Mouse (Mus musculus) embryo, embryonic 10 days (tissue): ENCODE measurements around the gene Rfwd3.
"Not testable (repeated sequence)": the region's sequence is repeated elsewhere in the genome, so short reads cannot be mapped to it uniquely, and the experiment has no call there.

Experiments used
- DNase-seq: peaks from one replicate; pipeline ENCODE4 v3.0.0-alpha.2; 2015; ENCODE audit warnings: low spot score

The Rfwd3 gene

DNA sequence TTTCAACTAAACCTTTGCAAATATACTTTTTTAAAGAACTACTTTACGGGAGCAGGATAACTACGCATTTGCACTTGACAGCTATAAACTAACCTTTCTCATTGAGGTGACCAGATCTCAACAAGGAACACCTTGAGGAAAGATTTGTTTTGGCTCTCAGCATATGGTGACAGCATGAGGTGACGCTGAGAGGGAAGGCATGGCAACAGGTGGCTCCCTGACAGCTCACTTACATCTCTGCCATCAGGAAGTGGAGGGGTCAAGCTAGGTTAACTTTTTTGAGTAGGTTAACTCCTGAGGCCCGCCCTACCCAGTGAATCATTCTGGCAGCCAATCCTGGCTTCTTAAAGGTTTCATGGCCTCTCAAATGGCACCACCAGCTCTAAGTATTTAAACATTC is 14.4 kb downstream of the Rfwd3 start:
- no peak for DNase-seq

DNA sequence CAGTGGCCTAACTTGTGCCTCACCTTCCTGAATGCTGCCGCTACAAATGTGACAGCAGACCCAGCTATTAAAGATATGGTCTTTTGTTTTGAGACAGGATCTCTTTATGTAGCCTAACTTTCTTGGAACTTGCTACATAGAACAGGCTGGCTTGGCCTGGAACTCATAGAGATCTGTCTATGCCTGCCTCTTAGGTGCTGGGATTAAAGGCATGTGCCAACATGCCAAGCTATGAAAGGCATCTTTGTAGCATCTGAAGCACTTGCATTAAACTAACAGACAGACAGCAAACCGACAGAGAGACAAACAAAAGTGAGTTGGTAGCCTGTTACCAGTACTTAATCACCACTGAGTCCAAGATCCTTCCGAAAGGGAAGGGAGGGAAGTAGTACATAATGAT is 17.9 kb downstream of the Rfwd3 start:
- DNase-seq, result no peak

DNA sequence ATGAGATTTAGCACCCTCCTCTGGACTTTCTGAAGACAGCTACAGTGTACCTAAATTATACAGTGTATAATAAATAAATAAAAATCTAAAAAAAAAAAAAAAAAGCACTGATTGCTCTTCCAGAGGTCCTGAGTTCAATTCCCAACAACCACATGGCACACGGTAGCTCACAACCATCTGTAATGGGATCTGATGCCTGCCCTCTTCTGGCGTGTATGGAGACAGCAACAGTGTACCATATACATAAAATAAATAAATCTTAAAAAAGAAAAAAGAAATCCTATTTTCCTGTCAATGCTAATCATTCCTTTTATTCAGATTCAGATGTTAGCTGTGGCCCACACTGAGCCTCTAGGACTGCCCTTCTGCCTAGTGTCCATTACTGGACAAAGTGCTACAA is 31.7 kb downstream of the Rfwd3 start:
- DNase-seq, result no peak

DNA sequence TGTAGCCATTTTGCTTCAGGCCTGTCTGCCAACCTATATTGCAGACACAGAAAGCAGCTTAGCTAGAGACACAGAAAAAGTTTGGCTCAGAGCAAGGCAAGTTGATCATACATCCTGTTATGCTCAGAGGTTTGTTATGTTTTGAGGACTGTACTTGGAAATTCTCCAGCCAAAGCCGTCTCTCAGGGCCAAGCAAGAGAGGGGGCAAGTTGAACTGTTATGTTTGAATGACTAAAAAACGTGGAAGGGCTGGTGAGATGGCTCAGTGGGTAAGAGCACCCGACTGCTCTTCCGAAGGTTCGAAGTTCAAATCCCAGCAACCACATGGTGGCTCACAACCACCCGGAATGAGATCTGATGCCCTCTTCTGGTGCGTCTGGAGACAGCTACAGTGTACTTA is 33.9 kb downstream of the Rfwd3 start:
- DNase-seq, result not testable (repeated sequence)

DNA sequence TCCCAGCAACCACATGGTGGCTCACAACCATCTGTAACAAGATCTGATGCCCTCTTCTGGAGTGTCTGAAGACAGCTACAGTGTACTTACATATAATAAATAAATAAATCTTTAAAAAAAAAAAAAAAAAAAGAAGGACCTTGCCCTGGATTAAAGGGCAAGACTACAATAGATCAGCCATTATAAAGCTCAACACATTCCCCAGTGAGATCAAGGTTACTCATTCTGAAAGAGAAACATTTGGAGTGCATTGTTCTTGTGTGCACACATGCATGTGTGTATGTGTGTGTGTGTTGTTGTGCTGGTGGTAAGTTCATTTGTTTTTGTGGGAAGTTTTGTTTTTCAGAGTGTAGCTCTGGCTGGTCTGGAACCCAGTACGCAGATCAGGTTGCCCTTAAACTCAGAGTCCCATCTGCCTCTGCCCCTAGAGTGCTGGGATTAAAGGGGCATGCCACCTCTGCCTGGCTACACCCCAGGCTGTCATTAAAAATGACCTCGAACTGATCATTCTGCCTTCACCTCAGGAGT is 35.3 kb downstream of the Rfwd3 start:
- no peak for DNase-seq

DNA sequence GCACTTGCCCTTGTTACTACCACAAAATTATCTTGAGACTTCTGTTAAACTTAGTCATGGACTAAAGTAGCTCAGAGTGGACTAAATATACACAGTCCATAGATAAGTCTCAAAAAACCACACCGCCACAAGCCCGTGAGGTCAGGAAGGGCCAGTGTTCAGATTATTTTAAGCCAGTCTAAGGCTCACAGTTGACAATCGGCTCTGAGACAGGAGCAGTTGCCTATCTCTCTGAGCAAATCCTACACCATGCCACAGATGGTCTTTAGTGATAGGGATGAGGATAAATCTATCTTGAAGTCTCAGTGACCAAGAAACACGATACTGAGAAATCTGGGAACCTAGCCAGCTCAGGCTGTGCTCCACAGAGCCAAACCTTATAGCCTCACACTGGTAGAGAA is 38.0 kb downstream of the Rfwd3 start:
- no peak for DNase-seq

DNA sequence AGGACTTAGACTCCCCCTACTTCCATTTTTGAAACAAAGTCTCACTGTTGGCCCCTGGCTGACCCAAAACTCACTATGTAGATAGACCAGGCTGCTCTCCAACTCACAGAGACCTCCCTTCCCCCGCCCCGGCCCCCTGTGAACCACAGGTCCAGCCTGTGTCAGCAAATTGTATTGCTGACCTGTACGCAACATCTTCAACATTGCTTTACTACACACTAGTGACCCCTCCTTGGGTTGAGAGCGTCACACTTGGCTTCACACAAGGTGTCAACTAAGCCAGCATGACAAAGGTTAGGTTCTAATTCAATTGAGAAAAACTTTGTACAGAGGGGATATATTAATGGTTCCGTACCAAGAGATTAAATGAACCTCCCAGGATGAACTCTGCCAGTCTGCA is 39.8 kb downstream of the Rfwd3 start:
- no peak for DNase-seq

DNA sequence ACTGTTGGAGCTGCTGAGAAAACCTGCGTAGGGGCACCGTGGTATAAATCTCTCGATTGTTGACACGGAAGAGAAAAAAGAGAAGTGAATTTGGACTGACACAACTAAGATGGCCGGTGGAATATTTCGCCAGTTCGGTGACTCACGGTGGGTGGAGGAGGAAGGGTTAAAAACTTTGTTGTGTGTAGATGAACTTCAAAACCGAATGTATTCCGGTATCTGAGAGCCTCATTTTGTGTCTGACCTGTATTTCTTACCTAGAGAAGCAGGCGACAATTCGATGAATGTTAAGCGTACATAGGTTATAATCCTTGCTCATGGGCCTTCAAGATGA is 40.6 kb downstream of the Rfwd3 start:
- no peak for DNase-seq

DNA sequence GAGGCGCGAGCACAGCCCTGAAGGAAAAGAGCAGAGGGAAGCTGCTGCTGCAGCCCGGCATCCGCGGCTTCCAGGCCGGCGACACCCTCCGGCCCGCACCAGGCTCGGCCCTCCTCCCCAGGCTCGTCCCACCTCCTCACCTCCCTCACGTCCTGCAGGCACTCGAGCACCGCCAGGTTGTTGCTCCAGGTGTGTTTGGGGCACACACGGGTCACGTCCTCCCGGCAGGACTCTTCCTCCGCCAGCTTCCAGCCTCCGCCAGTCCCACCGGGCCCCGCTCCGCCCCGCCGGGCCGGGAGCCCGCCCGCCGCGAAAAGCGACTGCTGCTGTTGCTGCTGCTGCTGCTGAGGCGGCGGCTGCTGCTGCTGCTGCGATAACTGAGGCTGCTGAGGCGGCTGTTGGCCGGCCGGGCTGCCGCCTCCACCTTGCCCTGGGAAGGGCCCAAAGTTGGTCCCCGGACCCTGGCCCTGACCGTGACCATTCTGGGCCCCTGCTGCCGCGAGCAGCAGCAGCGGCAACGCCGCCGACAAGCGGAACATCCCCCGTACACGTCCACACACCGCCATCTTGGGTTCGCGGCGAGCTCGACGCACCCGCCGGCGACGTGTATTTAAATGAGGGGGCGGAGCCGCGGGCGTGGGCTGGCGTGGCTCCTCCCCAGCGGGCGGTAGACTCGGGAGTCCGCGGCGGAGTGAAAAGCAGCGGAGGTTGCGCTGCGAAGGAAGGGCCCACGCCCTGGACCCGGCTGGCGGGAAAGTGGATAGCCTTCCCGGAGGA is 41.2 kb downstream of the Rfwd3 start, which contains the start of gene Glg1:
TSS of gene Glg1 (minus strand) at position 586 of the 777 bp plus-strand sequence.
- peak; percentile 95 for DNase-seq

DNA sequence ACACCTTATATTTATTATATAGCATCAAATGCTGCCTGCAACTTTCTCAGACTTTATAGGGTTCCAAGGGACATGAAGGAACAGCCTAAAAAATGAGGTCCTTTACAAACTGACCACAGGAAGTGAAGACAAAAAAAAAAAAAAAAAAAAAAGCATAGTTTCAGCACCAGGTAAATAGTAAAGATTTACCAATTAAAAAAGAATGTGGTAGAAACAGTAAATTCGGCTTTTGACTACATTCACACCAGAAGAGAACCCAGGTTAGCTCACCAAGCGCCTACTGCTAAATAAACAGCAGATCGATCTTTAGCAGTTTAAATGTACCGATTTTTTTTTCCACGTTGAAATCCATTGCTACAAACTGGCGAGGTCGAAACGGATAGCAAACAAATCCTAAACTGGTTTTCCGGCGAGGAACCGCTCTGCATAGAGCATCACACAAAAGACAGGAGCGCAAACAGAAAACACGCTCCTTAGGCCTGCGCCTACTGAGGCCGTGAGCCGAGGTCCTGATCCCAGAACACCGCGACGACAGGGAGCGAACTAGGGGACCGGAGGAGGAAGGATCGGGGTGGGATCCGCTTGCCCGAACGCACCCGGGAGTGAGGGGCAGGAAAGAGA is 41.9 kb downstream of the Rfwd3 start:
- DNase-seq, result peak; percentile 72

DNA sequence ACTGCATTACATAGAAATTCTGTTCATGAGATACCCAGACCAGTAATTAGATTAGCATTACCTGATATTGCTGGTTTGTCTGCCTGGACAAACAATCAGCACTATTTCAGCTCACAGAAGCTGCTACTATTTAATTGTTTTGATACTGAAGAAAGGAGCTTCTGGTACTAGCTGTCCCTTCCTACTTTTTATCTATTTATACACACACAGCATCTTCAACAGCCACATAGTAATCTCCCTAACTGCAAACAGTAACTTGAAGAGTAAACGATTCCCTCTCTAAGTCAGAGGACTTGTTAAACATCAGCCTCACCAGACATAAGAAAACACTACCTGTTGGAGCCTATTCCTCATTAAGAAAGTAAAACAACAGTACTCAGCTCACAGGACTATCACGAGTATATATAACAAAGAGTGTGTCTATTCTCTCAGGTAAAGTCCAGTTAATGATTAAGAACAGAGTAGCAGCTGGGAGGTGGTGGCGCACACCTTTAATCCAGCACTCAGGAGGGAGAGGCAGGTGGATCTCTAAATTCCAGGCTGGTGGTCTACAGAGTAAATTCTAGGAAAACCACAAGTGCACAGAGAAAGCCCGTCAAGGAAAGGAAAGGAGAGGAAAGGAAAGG is 47.4 kb downstream of the Rfwd3 start:
- DNase-seq, result no peak

DNA sequence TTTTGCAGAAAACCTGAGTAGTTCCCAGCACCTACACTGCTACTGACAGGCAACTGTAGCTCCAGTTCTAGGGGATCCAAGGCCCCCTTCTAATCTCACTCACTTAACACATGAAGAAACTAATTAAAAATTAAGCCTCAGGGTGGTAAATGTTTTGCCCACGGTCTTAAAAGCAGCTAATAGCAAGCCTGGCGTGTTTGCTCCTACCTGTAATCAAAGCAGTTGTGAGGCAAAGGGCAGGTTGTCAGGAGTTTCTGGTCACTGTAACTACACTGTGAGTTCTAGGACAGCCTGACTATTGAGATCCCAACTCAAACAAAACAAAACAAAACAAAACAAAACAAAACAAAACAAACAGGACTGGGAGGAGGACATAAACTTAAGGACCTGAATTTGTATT is 49.9 kb downstream of the Rfwd3 start:
- no peak for DNase-seq

DNA sequence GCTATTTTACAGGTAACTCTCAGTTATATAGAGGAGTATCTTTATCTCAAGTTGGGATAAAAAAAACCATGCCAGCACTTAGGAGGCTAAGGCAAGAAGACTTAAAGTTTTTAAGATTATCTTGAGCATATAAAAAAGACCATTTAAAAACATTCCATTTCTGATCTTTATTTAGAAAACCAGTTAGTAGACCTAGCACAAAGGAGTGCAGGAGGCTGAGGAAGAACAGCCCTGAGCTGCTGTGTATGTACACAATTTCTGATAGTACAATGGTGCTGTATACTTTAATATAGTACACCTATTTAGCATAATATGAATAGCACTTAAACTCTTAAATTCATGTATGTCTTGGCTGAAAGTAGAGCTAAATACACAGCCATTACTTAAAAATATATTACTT is 51.9 kb downstream of the Rfwd3 start:
- DNase-seq, result no peak

DNA sequence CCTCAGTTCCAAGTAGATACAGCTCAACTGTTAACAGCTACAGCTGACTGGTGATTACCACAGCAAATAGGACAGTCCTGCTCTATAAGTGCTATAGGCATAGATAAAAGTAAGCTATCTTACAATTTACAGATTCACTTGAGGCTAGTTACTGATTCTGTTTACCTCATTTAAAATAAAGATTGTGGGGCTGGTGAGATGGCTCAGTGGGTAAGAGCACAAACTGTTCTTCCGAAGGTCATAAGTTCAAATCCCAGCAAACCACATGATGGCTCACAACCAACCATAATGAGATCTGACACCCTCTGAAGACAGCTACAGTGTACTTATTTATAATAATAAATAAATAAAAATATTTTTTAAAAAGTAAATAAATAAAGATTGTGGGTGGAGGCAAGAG is 53.2 kb downstream of the Rfwd3 start:
- DNase-seq, result not testable (repeated sequence)

DNA sequence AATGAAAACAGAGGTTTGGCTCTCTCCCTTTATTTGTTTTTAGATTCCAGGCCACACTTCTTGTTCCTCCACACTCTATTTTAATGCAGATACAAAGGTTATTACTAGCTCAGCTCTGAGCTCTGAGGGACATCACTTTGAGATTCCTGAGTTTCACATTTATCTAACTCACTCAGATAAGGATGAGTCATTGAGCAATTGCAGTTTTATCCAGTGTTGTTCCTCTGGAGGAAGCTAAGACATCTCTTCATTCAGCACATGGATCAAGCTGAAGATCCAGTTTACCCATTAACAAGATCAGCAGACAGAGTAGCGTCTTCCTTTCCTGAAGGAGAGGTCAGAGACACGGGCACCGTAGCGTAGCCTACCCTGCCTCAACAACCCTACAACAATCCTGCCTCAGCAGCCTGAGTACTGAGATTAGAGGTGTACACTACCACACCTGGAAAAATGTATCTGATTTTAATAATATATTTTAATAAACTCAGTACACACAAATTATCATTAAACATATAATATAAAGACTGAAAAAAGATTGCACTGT is 53.7 kb downstream of the Rfwd3 start:
- DNase-seq, result no peak

DNA sequence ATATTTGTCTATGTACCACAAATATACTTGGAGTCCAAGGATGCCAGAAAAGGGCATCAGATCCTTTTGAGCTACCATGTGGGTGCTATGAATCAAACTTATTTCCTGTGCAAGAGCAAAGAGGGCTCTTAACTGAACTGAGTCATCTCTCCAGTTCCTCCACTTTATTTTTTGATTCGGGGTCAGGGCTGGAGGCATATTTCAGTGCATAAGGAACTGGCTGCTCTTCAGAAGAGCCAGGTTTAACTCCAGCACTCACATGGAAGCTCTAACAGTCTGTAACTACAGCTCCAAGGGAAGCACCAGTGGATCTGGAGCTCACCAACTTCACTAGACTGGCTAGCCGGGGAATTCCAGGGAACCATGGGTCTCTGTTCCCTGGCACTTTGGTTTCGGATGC is 62.7 kb downstream of the Rfwd3 start:
- DNase-seq, result no peak

DNA sequence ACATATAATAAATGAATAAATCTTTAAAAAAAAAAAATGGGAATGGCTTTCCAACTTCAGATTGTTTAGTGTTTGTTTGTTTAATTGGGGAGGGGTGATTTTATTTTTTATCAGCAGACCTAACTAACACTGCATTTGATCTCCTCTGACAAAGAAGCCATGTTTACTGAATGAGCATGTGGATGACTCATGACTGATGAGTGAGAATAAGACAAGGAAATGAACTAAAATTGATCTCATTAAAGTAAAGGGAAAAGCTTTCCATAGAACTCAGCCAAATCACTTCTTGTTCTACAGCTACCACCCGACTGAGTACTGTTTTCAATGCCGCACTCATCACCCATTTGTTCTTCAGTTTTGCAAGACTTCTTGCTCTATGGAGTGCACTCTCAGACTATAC is 66.3 kb downstream of the Rfwd3 start:
- no peak for DNase-seq

DNA sequence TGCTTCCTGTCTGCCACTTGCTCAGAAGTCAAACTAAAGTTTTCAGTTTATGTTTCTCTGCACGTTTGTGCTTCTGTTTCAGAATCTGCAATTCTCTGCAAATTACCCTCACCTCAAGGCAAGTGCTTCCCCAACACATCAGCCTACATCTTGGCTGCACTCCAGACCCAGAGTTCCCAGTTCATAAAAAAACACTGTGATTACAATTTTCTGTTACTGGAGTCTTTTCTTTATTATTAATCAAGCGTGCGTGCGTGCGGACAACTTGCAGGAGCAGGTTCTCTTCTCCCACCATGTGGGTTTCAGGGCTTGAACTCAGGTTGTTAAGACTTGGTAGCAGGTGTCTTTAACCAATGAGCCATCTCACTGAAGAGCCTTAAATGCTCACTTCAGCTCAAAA is 75.9 kb downstream of the Rfwd3 start:
- DNase-seq, result no peak
